Mouse (Mus musculus): ENCODE data around the gene Tnr. TPM values are rescaled to one million over a fixed set of nuclear protein-coding genes. Genes with fewer than 3 reads are reported as not detected.

Gene Tnr
- total and polyA plus RNA-seq, 3 experiments: 0.01 TPM; not detected in 2

DNA sequence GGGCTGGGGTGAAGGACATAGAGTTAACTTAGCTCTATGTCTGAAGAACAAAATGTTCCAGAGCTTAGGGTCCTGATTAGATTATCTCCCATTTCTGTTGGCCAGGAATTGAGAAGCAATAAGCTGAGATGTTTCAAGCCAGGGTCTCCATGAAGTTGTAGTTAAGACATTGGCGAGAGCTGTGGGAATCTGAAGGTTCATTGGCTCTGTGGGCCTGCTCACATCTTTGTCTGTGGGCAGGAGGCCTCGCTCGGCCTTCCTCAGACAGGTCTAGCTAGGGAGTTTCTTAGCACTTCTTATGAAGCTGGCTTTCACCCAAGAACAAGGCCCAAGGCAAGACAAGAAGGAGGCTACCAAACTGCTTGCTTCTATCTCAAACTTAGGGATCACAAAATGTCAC lies 48.4 kb downstream of the Tnr start:
- no peak overlapping the region for H3K27ac ChIP-seq (ENCODE audit: control insufficient read depth, low read depth, low read length)
- no peaks in the 10 kb centered on the region for H3K79me2 ChIP-seq (ENCODE audit: control insufficient read depth, insufficient read depth, low read length, poor library complexity)
- no peaks in the 10 kb centered on the region for H3K36me3 ChIP-seq (ENCODE audit: control insufficient read depth in 1 of 2, insufficient read depth in 2 of 2, low read length in 2 of 2)
- no peaks in the 10 kb centered on the region for H3K27me3 ChIP-seq (ENCODE audit: control insufficient read depth in 1 of 2, insufficient read depth in 2 of 2, low read length in 2 of 2)
- no peak overlapping the region for H3K9ac ChIP-seq (ENCODE audit: control insufficient read depth, low read depth, low read length, poor library complexity, severe bottlenecking)
- no peak for TF ChIP-seq TAL1 (IDR thresholded peaks at IDR 0.05; ENCODE audit: low read length)
- no peak for TF ChIP-seq POLR2A (IDR thresholded peaks at IDR 0.05; ENCODE audit: control insufficient read depth in 1 of 2, insufficient read depth in 1 of 2, low read depth in 1 of 2, low read length in 2 of 2, poor library complexity in 1 of 2)
- TF ChIP-seq E2F4 (IDR thresholded peaks at IDR 0.05; ENCODE audit: borderline replicate concordance, low read depth, low read length): no peak
- TF ChIP-seq GABPA (IDR thresholded peaks at IDR 0.05; ENCODE audit: low read depth, low read length): no peak
- TF ChIP-seq USF1 (IDR thresholded peaks at IDR 0.05; ENCODE audit: low read depth, low read length): no peak
- TF ChIP-seq BHLHE40 (IDR thresholded peaks at IDR 0.05; ENCODE audit: borderline replicate concordance, low read depth, low read length): no peak
- TF ChIP-seq MYC (IDR thresholded peaks at IDR 0.05; ENCODE audit: low read depth, low read length): no peak
- no peak for TF ChIP-seq GATA1 (IDR thresholded peaks at IDR 0.05; ENCODE audit: low read depth, low read length)
- TF ChIP-seq MAZ (IDR thresholded peaks at IDR 0.05; ENCODE audit: low read depth, low read length): no peak
- no peak for TF ChIP-seq MYB (IDR thresholded peaks at IDR 0.05; ENCODE audit: low read depth, low read length)
- TF ChIP-seq HCFC1 (IDR thresholded peaks at IDR 0.05; ENCODE audit: low read depth, low read length): no peak
- no peak for TF ChIP-seq CHD2 (IDR thresholded peaks at IDR 0.05; ENCODE audit: low read length)
- TF ChIP-seq CTCF (IDR thresholded peaks at IDR 0.05 in 2 of 3, conservative IDR thresholded peaks at IDR 0.05 in 1 of 3; ENCODE audit: control insufficient read depth in 1 of 3, insufficient read depth in 1 of 3, low read depth in 2 of 3, low read length in 3 of 3, poor library complexity in 1 of 3, severe bottlenecking in 1 of 3): no peak
- no peak for TF ChIP-seq EP300 (IDR thresholded peaks at IDR 0.05; ENCODE audit: low read depth in 1 of 2, low read length in 2 of 2)
- no peak overlapping the region for H3K4me3 ChIP-seq (ENCODE audit: control insufficient read depth in 1 of 2, insufficient read depth in 1 of 2, low read depth in 2 of 2, low read length in 2 of 2)
- H3K9me3 ChIP-seq (replicated peaks; ENCODE audit: insufficient read depth, low read length): no peaks in the 10 kb centered on the region
- no peak for DNase-seq (ENCODE audit: low read depth, low spot score)
- no peaks in the 10 kb centered on the region for H3K4me1 ChIP-seq (ENCODE audit: control insufficient read depth in 1 of 2, insufficient read depth in 2 of 2, low read length in 2 of 2)

DNA sequence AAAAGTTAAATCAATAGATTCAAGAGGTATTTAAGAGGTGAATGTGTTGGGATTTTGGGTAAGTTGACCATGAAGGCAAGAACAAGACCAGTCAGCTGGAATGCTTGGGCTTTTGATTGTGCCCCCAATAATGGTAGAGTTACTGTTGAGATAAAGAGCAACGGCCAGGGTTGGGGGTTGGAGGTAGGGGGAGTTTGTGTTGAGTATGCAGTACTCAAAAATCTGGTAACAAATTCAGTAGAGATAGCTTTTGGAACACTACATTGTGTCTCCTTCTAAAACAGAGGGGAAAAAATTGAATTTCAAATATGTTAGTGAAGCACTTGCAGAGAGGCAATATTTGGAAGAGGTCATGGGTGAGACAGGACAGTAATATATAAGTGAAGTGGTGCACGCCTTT lies 49.5 kb downstream of the Tnr start:
- DNase-seq (ENCODE audit: low read depth, low spot score): no peak
- TF ChIP-seq TAL1 (IDR thresholded peaks at IDR 0.05; ENCODE audit: low read length) (no peak), MXI1 (IDR thresholded peaks at IDR 0.05; ENCODE audit: low read depth, low read length) (no peak), NRF1 (IDR thresholded peaks at IDR 0.05; ENCODE audit: insufficient read depth, low read depth, low read length, poor library complexity, severe bottlenecking) (no peak), MYC (IDR thresholded peaks at IDR 0.05; ENCODE audit: low read depth, low read length) (no peak), TCF12 (IDR thresholded peaks at IDR 0.05; ENCODE audit: low read depth, low read length) (no peak), RCOR1 (IDR thresholded peaks at IDR 0.05; ENCODE audit: low read depth, low read length) (no peak), MEF2A (IDR thresholded peaks at IDR 0.05; ENCODE audit: extremely low read depth, insufficient replicate concordance, low read depth, low read length, poor library complexity, severe bottlenecking) (no peak), E2F4 (IDR thresholded peaks at IDR 0.05; ENCODE audit: borderline replicate concordance, low read depth, low read length) (no peak)
- H3K27me3 ChIP-seq (ENCODE audit: control insufficient read depth in 1 of 2, insufficient read depth in 2 of 2, low read length in 2 of 2): no peaks in the 10 kb centered on the region
- no peaks in the 10 kb centered on the region for H3K4me1 ChIP-seq (ENCODE audit: control insufficient read depth in 1 of 2, insufficient read depth in 2 of 2, low read length in 2 of 2)
- H3K9me3 ChIP-seq (replicated peaks; ENCODE audit: insufficient read depth, low read length): no peaks in the 10 kb centered on the region
- H3K9ac ChIP-seq (ENCODE audit: control insufficient read depth, low read depth, low read length, poor library complexity, severe bottlenecking): no peak overlapping the region
- H3K27ac ChIP-seq (ENCODE audit: control insufficient read depth, low read depth, low read length): no peak overlapping the region
- H3K79me2 ChIP-seq (ENCODE audit: control insufficient read depth, insufficient read depth, low read length, poor library complexity): no peaks in the 10 kb centered on the region
- H3K36me3 ChIP-seq (ENCODE audit: control insufficient read depth in 1 of 2, insufficient read depth in 2 of 2, low read length in 2 of 2): no peaks in the 10 kb centered on the region
- no peak overlapping the region for H3K4me3 ChIP-seq (ENCODE audit: control insufficient read depth in 1 of 2, insufficient read depth in 1 of 2, low read depth in 2 of 2, low read length in 2 of 2)
